Comparison of ENCODE assay signal across 13 mouse cellular contexts in genomic region chr16:4875198-4876032, GRCm38 (mm10). TPM values are rescaled to one million over a fixed set of nuclear protein-coding genes. Genes with fewer than 3 reads are reported as not detected.
DNase-seq lines count a peak whose midpoint lies in the region; TF ChIP-seq lines count a peak whose summit lies in the region.
"Had no signal": no experiment of that assay in that cellular context is flagged by ENCODE, and none has a peak within 500 bp of the region (broad histone marks: within the 10 kb centered on the region; RNA-seq: fewer than 3 reads in every experiment).

No protein-coding gene starts in this region.

- no peak overlapping the region for H3K4me3 ChIP-seq in heart, adult 2 months
- no peak overlapping the region for H3K4me3 ChIP-seq in layer of hippocampus, adult 2 months
- H3K4me3 ChIP-seq: midbrain, embryonic 15.5 days had no signal

- TF ChIP-seq EP300 in heart, adult 2 months (IDR thresholded peaks at IDR 0.05; ENCODE audit: insufficient read depth, low read depth, low read length), result no peak

- intact Hi-C loops in heart, adult 2 months (cut with DNase I), result loop anchor here (5.0 kb wide), 2 partner anchors 83 to 168 kb away; partner anchors contain the start of gene Cdip1

- 68% methylated on average over 23 of the region's 23 CpGs for WGBS in heart, adult 2 months

- TF ChIP-seq CTCF in heart, adult 2 months (IDR thresholded peaks at IDR 0.05), result no peak
- TF ChIP-seq CTCF in layer of hippocampus, adult 2 months (conservative IDR thresholded peaks at IDR 0.05), result no peak

- no peak overlapping the region for H3K27ac ChIP-seq in heart, adult 2 months
- H3K27ac ChIP-seq in layer of hippocampus, adult 2 months, result peak overlapping the region; percentile 28; the same call in 1 of the 2 replicates
- H3K27ac ChIP-seq: hindbrain, embryonic 14.5 days; midbrain, embryonic 15.5 days had no signal

- no peak for TF ChIP-seq POLR2A in heart, adult 2 months (IDR thresholded peaks at IDR 0.05; ENCODE audit: insufficient read depth, low read depth, low read length)

- no peaks in the 10 kb centered on the region for H3K27me3 ChIP-seq in heart, adult 2 months (ENCODE audit: control insufficient read depth, insufficient read depth, low read length)
- H3K27me3 ChIP-seq: midbrain, embryonic 15.5 days had no signal

- peaks cover 11% of the 10 kb centered on the region for H3K4me1 ChIP-seq in heart, adult 2 months (ENCODE audit: control insufficient read depth, insufficient read depth, low read length)

- no peaks in the 10 kb centered on the region for H3K36me3 ChIP-seq in heart, adult 2 months (ENCODE audit: control insufficient read depth, insufficient read depth, low read length)

- DNase-seq in heart, adult 11 months, result peak; percentile 97
- DNase-seq in heart, adult 2 months, result no peak
- no peak for DNase-seq in layer of hippocampus, adult 2 months (ENCODE audit: low spot score in 2 of 2)
- DNase-seq in layer of hippocampus, adult 8-10 months (ENCODE audit: low spot score in 2 of 2), result no peak
- peak; percentile 45 for DNase-seq in thymus, postnatal 4 days
- DNase-seq in thymus, postnatal 25 days, result no peak
- DNase-seq in left cerebral cortex, adult 18-20 months (ENCODE audit: low spot score in 2 of 2), result no peak

- no peak overlapping the region for H3K9ac ChIP-seq in heart, adult 2 months (ENCODE audit: low read depth, low read length)
- H3K9ac ChIP-seq: hindbrain, embryonic 14.5 days; midbrain, embryonic 15.5 days had no signal

- H3K79me2 ChIP-seq in heart, adult 2 months (replicated peaks; ENCODE audit: control insufficient read depth, insufficient read depth, low read length), result 0 out of 2 replicates have a peak, but pooled peaks cover 1% of the 10 kb centered on the region

RNA-seq across cellular contexts. Expression of gene Ubald1, which starts 4.7 kb away (rescaled TPM):
- 10 to 100 TPM; 17.2 to 18.3 TPM for total RNA-seq in heart, adult 2 months (2021)
- polyA plus RNA-seq in heart, adult 2 months (2012; rRNA removed), result 18.2 and 24.5 TPM in 2 replicates
- 10 to 100 TPM; 95.8 to 96.4 TPM for total RNA-seq in layer of hippocampus, adult 2 months (2021)
- total RNA-seq in layer of hippocampus, adult 8-10 months (2022), result 10 to 100 TPM; 76.3 to 89.8 (median 82.7) TPM
- total RNA-seq in left cerebral cortex, adult 18-20 months (2021), result 10 to 100 TPM; 86.5 to 95.6 TPM

RNA-seq across cellular contexts. Expression of gene Mgrn1, which starts 10.6 kb away (rescaled TPM):
- 100 to 1,000 TPM; 148 to 168 TPM for total RNA-seq in heart, adult 2 months (2021)
- 274 and 284 TPM in 2 replicates for polyA plus RNA-seq in heart, adult 2 months (2012; rRNA removed)
- total RNA-seq in layer of hippocampus, adult 2 months (2021), result 100 to 1,000 TPM; 211 to 212 TPM
- 100 to 1,000 TPM; 204 to 222 (median 214) TPM for total RNA-seq in layer of hippocampus, adult 8-10 months (2022)
- 100 to 1,000 TPM; 213 to 223 TPM for total RNA-seq in left cerebral cortex, adult 18-20 months (2021)

RNA-seq across cellular contexts. Expression of gene 4930562C15Rik, which starts 40.2 kb away (rescaled TPM):
- total RNA-seq in heart, adult 2 months (2021), result not detected
- 0.23 TPM in 1 of 2 replicates, not detected in the other for polyA plus RNA-seq in heart, adult 2 months (2012; rRNA removed)
- not detected for total RNA-seq in layer of hippocampus, adult 2 months (2021)
- not detected for total RNA-seq in layer of hippocampus, adult 8-10 months (2022)
- not detected for total RNA-seq in left cerebral cortex, adult 18-20 months (2021)
- total RNA-seq: adrenal gland, postnatal 14 days; left cerebral cortex, postnatal 25 days had no signal
- polyA plus RNA-seq: large intestine, adult 2 months; spleen, adult 2 months had no signal

Comparison
In these comparisons a context has a peak if more than half of its experiments do, and no peak if none do; other contexts are left out.
1. DNase-seq: peak in heart, adult 11 months (single experiment) and thymus, postnatal 4 days (single experiment); none in heart, adult 2 months (0 of 2), layer of hippocampus, adult 2 months (0 of 2), layer of hippocampus, adult 8-10 months (0 of 2), thymus, postnatal 25 days (single experiment) and left cerebral cortex, adult 18-20 months (0 of 2).
2. RNA of gene Ubald1, which starts 4.7 kb away (total RNA-seq): 95.8 to 96.4 TPM in layer of hippocampus, adult 2 months, 86.5 to 95.6 TPM in left cerebral cortex, adult 18-20 months and 76.3 to 89.8 TPM in layer of hippocampus, adult 8-10 months; 17.2 to 18.3 TPM in heart, adult 2 months; every median in the first group is over 4 times any median in the second.